Mouse (Mus musculus) hindbrain, embryonic 15.5 days (tissue): Measurements from ENCODE around the gene Nrxn1. TPM values are rescaled to one million over a fixed set of nuclear protein-coding genes. Genes with fewer than 3 reads are reported as not detected.

ENCODE experiments used
- ATAC-seq: fragments of 200-750 bp; cut with Nextera tagmentation; 2 replicates; pipeline ENCODE4 v1.8.0; 2017; ENCODE audit warnings: low read depth, moderate number of reproducible peaks, moderate TSS enrichment; ENCODE audit not compliant: low FRiP score
- H3K27ac ChIP-seq: fragments of 300-500 bp; sonication (generic); replicated peaks from 2 replicates; pipeline ENCODE4 v1.5.1; 2015; ENCODE audit warnings: mild to moderate bottlenecking, inconsistent platforms
- H3K27me3 ChIP-seq: fragments of 300-500 bp; sonication (generic); 2 replicates; pipeline ENCODE4 v1.6.1; 2015; ENCODE audit warnings: control low read depth, inconsistent platforms
- H3K36me3 ChIP-seq: fragments of 300-500 bp; sonication (generic); 2 replicates; pipeline ENCODE4 v1.6.1; 2015; ENCODE audit warnings: control low read depth, inconsistent platforms
- H3K4me1 ChIP-seq: fragments of 300-500 bp; sonication (generic); replicated peaks from 2 replicates; pipeline ENCODE4 v1.6.1; 2015; ENCODE audit warnings: control low read depth, inconsistent platforms
- H3K4me2 ChIP-seq: fragments of 300-500 bp; sonication (generic); 2 replicates; pipeline ENCODE4 v1.6.1; 2015; ENCODE audit warnings: moderate library complexity, mild to moderate bottlenecking, inconsistent platforms
- H3K4me3 ChIP-seq: fragments of 300-500 bp; sonication (generic); 2 replicates; pipeline ENCODE4 v1.5.1; 2015; ENCODE audit warnings: mild to moderate bottlenecking, inconsistent platforms
- H3K9ac ChIP-seq: fragments of 300-500 bp; sonication (generic); 2 replicates; pipeline ENCODE4 v1.6.1; 2015; ENCODE audit warnings: inconsistent platforms
- H3K9me3 ChIP-seq: fragments of 300-500 bp; sonication (generic); 2 replicates; pipeline ENCODE4 v1.6.1; 2016; ENCODE audit warnings: control low read depth, inconsistent platforms
- WGBS: fragments of 180-500 bp; shearing (Covaris S2); methylation state at CpG from one replicate; pipeline ENCODE4 v1.1.7; 2015; 5-methylcytosine and 5-hydroxymethylcytosine counted together
- polyA plus RNA-seq: library from polyadenylated mRNA; unstranded; fragments of >200 nt; fragmentation: Nextera tagmentation; extraction: Ambion mirVana; gene quantifications from 2 replicates; pipeline ENCODE4 v1.2.1, GENCODE M21; 2015

Nrxn1 gene
- polyA plus RNA-seq, 1 experiment from 2014 or later: 241 TPM

DNA sequence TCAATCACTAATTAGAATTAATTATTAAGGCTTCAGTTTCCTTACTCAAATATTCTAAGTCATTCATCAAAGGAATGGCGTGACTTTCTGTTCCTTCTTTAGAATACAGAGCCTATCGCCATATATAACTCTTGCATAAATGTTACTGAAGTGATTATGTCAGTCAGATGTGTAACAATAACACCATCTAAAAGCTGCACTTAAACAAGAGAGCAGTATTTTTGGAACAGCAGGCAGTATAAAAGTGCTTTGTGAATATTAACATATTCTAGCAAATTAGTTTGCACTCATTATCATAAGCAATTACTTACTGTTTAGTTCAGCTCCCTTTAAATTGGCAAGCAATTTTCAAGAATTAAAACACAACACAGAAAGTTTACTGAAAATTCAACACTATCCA, 716.3 kb downstream of the Nrxn1 start:
- H3K36me3 ChIP-seq: no peaks in the 10 kb centered on the region
- WGBS: 55% methylated on average over 2 of the region's 2 CpGs
- H3K27ac ChIP-seq: no peak overlapping the region
- no peak overlapping the region for H3K4me2 ChIP-seq
- no peak overlapping the region for H3K4me3 ChIP-seq
- H3K27me3 ChIP-seq: no peaks in the 10 kb centered on the region
- no peaks in the 10 kb centered on the region for H3K4me1 ChIP-seq
- no peak overlapping the region for H3K9ac ChIP-seq
- ATAC-seq: no peak
- no peaks in the 10 kb centered on the region for H3K9me3 ChIP-seq

DNA sequence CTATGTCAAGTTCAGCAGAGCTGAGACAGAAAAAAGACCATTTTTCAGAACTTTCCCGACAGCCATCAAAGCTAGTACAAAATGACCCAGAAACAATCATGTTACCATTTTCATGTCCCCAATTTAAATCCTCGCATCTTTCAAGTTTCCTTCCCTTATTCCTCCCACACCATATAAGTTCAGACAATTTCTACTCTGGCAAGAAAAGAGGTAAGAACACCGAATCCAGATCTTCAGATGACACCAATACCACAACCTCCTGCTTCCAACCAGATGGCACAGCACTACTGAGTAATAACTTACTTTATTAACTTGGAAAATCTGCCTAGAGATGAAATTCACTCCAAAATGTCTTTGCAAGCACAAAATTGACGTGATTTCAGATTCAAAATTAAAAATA, 730.7 kb downstream of the Nrxn1 start:
- Histone ChIP-seq H3K4me3 (no peak overlapping the region), H3K9me3 (no peaks in the 10 kb centered on the region), H3K4me2 (no peak overlapping the region), H3K27ac (no peak overlapping the region), H3K27me3 (no peaks in the 10 kb centered on the region), H3K9ac (no peak overlapping the region), H3K4me1 (no peaks in the 10 kb centered on the region), H3K36me3 (no peaks in the 10 kb centered on the region)
- no peak for ATAC-seq
- WGBS: 93% methylated on average over 4 of the region's 4 CpGs

GRCm38 (mm10) chr17:90349385-90350095, 743.3 kb downstream of the Nrxn1 start:
- Histone ChIP-seq H3K9ac (no peak overlapping the region), H3K4me3 (no peak overlapping the region), H3K4me2 (no peak overlapping the region), H3K4me1 (peaks cover 17% of the 10 kb centered on the region), H3K9me3 (no peaks in the 10 kb centered on the region), H3K27ac (no peak overlapping the region), H3K36me3 (no peaks in the 10 kb centered on the region), H3K27me3 (no peaks in the 10 kb centered on the region)
- 73% methylated on average over 5 of the region's 5 CpGs for WGBS
- no peak for ATAC-seq

GRCm38 (mm10) chr17:90346735-90347475, 746.0 kb downstream of the Nrxn1 start:
- Histone ChIP-seq H3K9me3 (no peaks in the 10 kb centered on the region), H3K4me1 (peaks cover 15% of the 10 kb centered on the region), H3K4me3 (no peak overlapping the region), H3K27ac (no peak overlapping the region), H3K27me3 (no peaks in the 10 kb centered on the region), H3K4me2 (no peak overlapping the region), H3K9ac (no peak overlapping the region), H3K36me3 (no peaks in the 10 kb centered on the region)
- 63% methylated on average over 3 of the region's 3 CpGs for WGBS
- ATAC-seq: no peak

- WGBS: 95% methylated on average over 1 of the region's 1 CpGs
- ATAC-seq: no peak
- no peak overlapping the region for H3K4me2 ChIP-seq
These were observed 759.4 kb downstream of the Nrxn1 start for GRCm38 (mm10) chr17:90333445-90333844.

DNA sequence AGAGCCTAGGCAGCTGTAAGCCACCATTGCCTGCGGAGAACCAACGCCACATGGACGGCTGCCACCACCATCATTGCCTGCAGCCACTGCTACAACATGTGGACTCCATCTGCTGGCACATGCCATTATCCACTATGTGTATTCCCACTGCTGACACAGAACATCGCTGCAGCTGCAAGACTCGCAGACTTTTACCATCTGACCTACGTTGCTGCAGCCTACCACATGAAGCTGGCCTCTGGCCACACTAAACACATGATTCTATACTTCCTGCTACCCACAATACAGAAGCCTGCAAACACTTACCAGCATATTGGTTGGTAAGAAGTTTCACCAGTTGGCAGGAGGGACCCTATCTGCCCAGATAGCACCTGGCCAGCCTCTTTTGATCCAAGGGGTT, 769.2 kb downstream of the Nrxn1 start:
- no peaks in the 10 kb centered on the region for H3K27me3 ChIP-seq
- WGBS: 78% methylated on average over 6 of the region's 6 CpGs
- H3K4me2 ChIP-seq: no peak overlapping the region
- no peak for ATAC-seq
- H3K36me3 ChIP-seq: no peaks in the 10 kb centered on the region
- H3K4me1 ChIP-seq: no peaks in the 10 kb centered on the region
- no peak overlapping the region for H3K27ac ChIP-seq
- no peaks in the 10 kb centered on the region for H3K9me3 ChIP-seq
- H3K9ac ChIP-seq: no peak overlapping the region
- H3K4me3 ChIP-seq: no peak overlapping the region

More at GRCm38 (mm10) chr17:90333445-90333844, 759.4 kb downstream of the Nrxn1 start:
- H3K9me3 ChIP-seq: no peaks in the 10 kb centered on the region
- no peak overlapping the region for H3K9ac ChIP-seq
- no peaks in the 10 kb centered on the region for H3K27me3 ChIP-seq
- no peak overlapping the region for H3K4me3 ChIP-seq
- no peak overlapping the region for H3K27ac ChIP-seq
- no peaks in the 10 kb centered on the region for H3K36me3 ChIP-seq
- no peaks in the 10 kb centered on the region for H3K4me1 ChIP-seq

DNA sequence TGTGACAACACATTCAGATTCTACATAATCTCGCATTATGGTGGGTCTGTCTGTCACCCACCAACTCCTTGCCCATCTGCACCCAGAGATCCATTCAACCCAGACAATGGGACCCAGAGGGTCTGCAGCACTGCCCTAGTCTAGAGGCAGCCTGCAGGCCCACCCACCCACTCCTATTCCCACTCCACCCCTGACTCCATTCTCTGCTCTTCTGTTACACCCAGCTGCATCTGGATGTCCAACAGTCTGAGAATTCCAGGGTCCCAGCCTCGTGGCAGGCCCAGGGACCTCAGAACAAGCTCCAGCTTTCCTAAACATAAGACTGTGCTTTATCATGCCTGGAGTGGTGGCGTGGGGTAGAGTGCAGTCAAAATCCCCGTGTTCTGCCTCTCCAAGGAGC, 820.6 kb downstream of the Nrxn1 start:
- no peaks in the 10 kb centered on the region for H3K9me3 ChIP-seq
- WGBS: 71% methylated on average over 4 of the region's 4 CpGs
- H3K36me3 ChIP-seq: no peaks in the 10 kb centered on the region
- no peak overlapping the region for H3K4me2 ChIP-seq
- H3K27ac ChIP-seq: no peak overlapping the region
- no peak for ATAC-seq
- H3K4me1 ChIP-seq: no peaks in the 10 kb centered on the region
- no peaks in the 10 kb centered on the region for H3K27me3 ChIP-seq
- no peak overlapping the region for H3K4me3 ChIP-seq
- H3K9ac ChIP-seq: no peak overlapping the region

GRCm38 (mm10) chr17:90271165-90271564, 821.7 kb downstream of the Nrxn1 start:
- Histone ChIP-seq H3K36me3 (no peaks in the 10 kb centered on the region), H3K4me3 (no peak overlapping the region), H3K4me1 (no peaks in the 10 kb centered on the region), H3K27ac (no peak overlapping the region), H3K9ac (no peak overlapping the region), H3K27me3 (no peaks in the 10 kb centered on the region), H3K9me3 (no peaks in the 10 kb centered on the region), H3K4me2 (no peak overlapping the region)
- WGBS: 19% methylated on average over 4 of the region's 4 CpGs
- ATAC-seq: no peak

GRCm38 (mm10) chr17:90269143-90269542, 823.7 kb downstream of the Nrxn1 start:
- 75% methylated on average over 2 of the region's 2 CpGs for WGBS
- Histone ChIP-seq H3K4me1 (no peaks in the 10 kb centered on the region), H3K4me3 (no peak overlapping the region), H3K9ac (no peak overlapping the region), H3K27me3 (no peaks in the 10 kb centered on the region), H3K36me3 (no peaks in the 10 kb centered on the region), H3K4me2 (no peak overlapping the region), H3K9me3 (no peaks in the 10 kb centered on the region), H3K27ac (no peak overlapping the region)
- ATAC-seq: no peak

GRCm38 (mm10) chr17:90253451-90254131, 839.3 kb downstream of the Nrxn1 start:
- Histone ChIP-seq H3K9ac (no peak overlapping the region), H3K9me3 (no peaks in the 10 kb centered on the region), H3K4me3 (no peak overlapping the region), H3K4me2 (no peak overlapping the region), H3K27me3 (no peaks in the 10 kb centered on the region), H3K36me3 (no peaks in the 10 kb centered on the region), H3K27ac (0 out of 2 replicates have a peak overlapping the region, but pooled peaks have one; percentile 3), H3K4me1 (peaks cover 21% of the 10 kb centered on the region; the same call in 1 of the 2 replicates)
- 60% methylated on average over 5 of the region's 5 CpGs for WGBS
- ATAC-seq: no peak

DNA sequence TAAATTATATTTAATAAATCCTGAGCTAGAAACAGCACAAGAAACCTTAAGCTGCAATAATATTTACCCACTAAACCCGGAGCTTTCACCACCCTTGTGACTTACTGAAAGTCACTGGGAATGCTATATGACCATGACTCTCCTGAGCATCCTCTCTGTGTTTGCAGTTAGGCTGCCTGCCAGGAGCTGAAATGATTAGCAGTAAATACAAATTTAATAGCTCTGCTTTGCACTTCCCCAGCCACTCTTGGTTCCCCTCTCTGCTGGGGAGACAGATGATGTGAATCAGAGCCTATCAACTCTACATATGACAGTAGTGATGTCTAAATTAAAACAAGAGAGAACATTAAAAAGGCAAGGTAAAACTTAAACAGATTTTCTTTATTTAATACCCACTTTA, 840.7 kb downstream of the Nrxn1 start:
- no peaks in the 10 kb centered on the region for H3K9me3 ChIP-seq
- H3K9ac ChIP-seq: no peak overlapping the region
- 42% methylated on average over 1 of the region's 1 CpGs for WGBS
- no peak overlapping the region for H3K4me2 ChIP-seq
- H3K36me3 ChIP-seq: no peaks in the 10 kb centered on the region
- H3K4me1 ChIP-seq: peaks cover 21% of the 10 kb centered on the region; the same call in 1 of the 2 replicates
- no peaks in the 10 kb centered on the region for H3K27me3 ChIP-seq
- ATAC-seq: 0 out of 2 replicates have a peak, but pooled peaks have one; percentile 45
- H3K4me3 ChIP-seq: no peak overlapping the region
- H3K27ac ChIP-seq: 0 out of 2 replicates have a peak overlapping the region, but pooled peaks have one; percentile 42
